ENCODE assay signal across 9 mouse cellular contexts in genomic region chr8:11013258-11013657, GRCm38 (mm10). TPM values are rescaled to one million over a fixed set of nuclear protein-coding genes. Genes with fewer than 3 reads are reported as not detected.
DNase-seq lines count a peak whose midpoint lies in the region; ATAC-seq and TF ChIP-seq lines count a peak whose summit lies in the region.
"Had no signal": no experiment of that assay in that cellular context is flagged by ENCODE, and none has a peak within 500 bp of the region (broad histone marks: within the 10 kb centered on the region; RNA-seq: fewer than 3 reads in every experiment).

No protein-coding gene starts in this region.

- WGBS in hindbrain, embryonic 11.5 days: 3% methylated on average over 6 of the region's 6 CpGs
- 1% methylated on average over 6 of the region's 6 CpGs for WGBS in hindbrain, embryonic 16.5 days
- WGBS in heart, embryonic 15.5 days: under 1% methylated on average over 6 of the region's 6 CpGs
- 1% methylated on average over 6 of the region's 6 CpGs for WGBS in limb, embryonic 13.5 days

- no peak overlapping the region for H3K4me2 ChIP-seq in hindbrain, embryonic 11.5 days (replicated peaks; ENCODE audit: low read depth, low read length)
- no peak overlapping the region for H3K4me2 ChIP-seq in hindbrain, embryonic 16.5 days (ENCODE audit: low read length)
- H3K4me2 ChIP-seq in heart, embryonic 15.5 days: no peak overlapping the region; the same call in 1 of the 2 replicates
- H3K4me2 ChIP-seq in limb, embryonic 13.5 days (replicated peaks): 0 out of 2 replicates have a peak overlapping the region, but pooled peaks have one; percentile 19
- H3K4me2 ChIP-seq: limb, embryonic 15.5 days had no signal

- peak; percentile 54 for TF ChIP-seq CTCF in ES-Bruce4 (IDR thresholded peaks at IDR 0.05; ENCODE audit: low read depth, low read length)

- TF ChIP-seq POLR2A in ES-Bruce4 (IDR thresholded peaks at IDR 0.05; ENCODE audit: insufficient read depth, low read length): no peak

- peaks cover 4% of the 10 kb centered on the region; the same call in 1 of the 2 replicates for H3K4me1 ChIP-seq in hindbrain, embryonic 11.5 days (replicated peaks; ENCODE audit: control insufficient read depth, insufficient read depth, low read length)
- peaks cover 5% of the 10 kb centered on the region for H3K4me1 ChIP-seq in hindbrain, embryonic 16.5 days (ENCODE audit: control insufficient read depth, insufficient read depth, low read depth, low read length)
- no peaks in the 10 kb centered on the region for H3K4me1 ChIP-seq in ES-Bruce4 (ENCODE audit: control insufficient read depth, insufficient read depth, low read length)
- H3K4me1 ChIP-seq in heart, embryonic 15.5 days (replicated peaks): peaks cover 18% of the 10 kb centered on the region
- peaks cover 16% of the 10 kb centered on the region for H3K4me1 ChIP-seq in limb, embryonic 13.5 days

- no peak for TF ChIP-seq EP300 in ES-Bruce4 (IDR thresholded peaks at IDR 0.05; ENCODE audit: insufficient read depth, low read depth, low read length)

- no peak overlapping the region for H3K27ac ChIP-seq in hindbrain, embryonic 11.5 days (ENCODE audit: low read depth, low read length)
- no peak overlapping the region for H3K27ac ChIP-seq in hindbrain, embryonic 16.5 days (ENCODE audit: low read depth, low read length)
- H3K27ac ChIP-seq in ES-Bruce4 (ENCODE audit: insufficient read depth, low read length): no peak overlapping the region
- H3K27ac ChIP-seq in heart, embryonic 15.5 days: peak overlapping the region; percentile 63
- no peak overlapping the region for H3K27ac ChIP-seq in limb, embryonic 13.5 days
- H3K27ac ChIP-seq: limb, embryonic 15.5 days had no signal

- H3K9me3 ChIP-seq in hindbrain, embryonic 11.5 days (ENCODE audit: control insufficient read depth, low read length): no peaks in the 10 kb centered on the region
- no peaks in the 10 kb centered on the region for H3K9me3 ChIP-seq in hindbrain, embryonic 16.5 days (ENCODE audit: control insufficient read depth, low read length)
- H3K9me3 ChIP-seq in ES-Bruce4 (replicated peaks; ENCODE audit: control insufficient read depth, insufficient read depth, low read length, poor library complexity, severe bottlenecking): no peaks in the 10 kb centered on the region
- no peaks in the 10 kb centered on the region for H3K9me3 ChIP-seq in heart, embryonic 15.5 days (replicated peaks)
- no peaks in the 10 kb centered on the region for H3K9me3 ChIP-seq in limb, embryonic 13.5 days
- H3K9me3 ChIP-seq: limb, embryonic 15.5 days had no signal

- ATAC-seq in hindbrain, embryonic 11.5 days (ENCODE audit: low FRiP score): no peak
- ATAC-seq in hindbrain, embryonic 16.5 days: no peak
- no peak for ATAC-seq in heart, embryonic 15.5 days (replicated peaks; ENCODE audit: insufficient number of reproducible peaks, insufficient read depth, low FRiP score, low read depth)
- no peak for ATAC-seq in limb, embryonic 13.5 days (ENCODE audit: low FRiP score, low read depth)

- no peaks in the 10 kb centered on the region for H3K27me3 ChIP-seq in hindbrain, embryonic 11.5 days (ENCODE audit: control insufficient read depth, insufficient read depth, low read length)
- H3K27me3 ChIP-seq in hindbrain, embryonic 16.5 days (replicated peaks; ENCODE audit: control insufficient read depth, insufficient read depth, low read length): no peaks in the 10 kb centered on the region
- H3K27me3 ChIP-seq in ES-Bruce4 (ENCODE audit: control insufficient read depth, insufficient read depth, low read length, poor library complexity, severe bottlenecking): no peaks in the 10 kb centered on the region
- no peaks in the 10 kb centered on the region; the same call in 1 of the 2 replicates for H3K27me3 ChIP-seq in heart, embryonic 15.5 days
- 0 out of 2 replicates have a peak, but pooled peaks cover 2% of the 10 kb centered on the region for H3K27me3 ChIP-seq in limb, embryonic 13.5 days
- H3K27me3 ChIP-seq: limb, embryonic 15.5 days had no signal

- H3K4me3 ChIP-seq in hindbrain, embryonic 11.5 days (ENCODE audit: low read depth, low read length): no peak overlapping the region
- H3K4me3 ChIP-seq in hindbrain, embryonic 16.5 days (ENCODE audit: low read length): no peak overlapping the region
- H3K4me3 ChIP-seq in ES-Bruce4 (ENCODE audit: low read depth, low read length): no peak overlapping the region
- no peak overlapping the region for H3K4me3 ChIP-seq in heart, embryonic 15.5 days
- H3K4me3 ChIP-seq in limb, embryonic 13.5 days: no peak overlapping the region
- H3K4me3 ChIP-seq: limb, embryonic 15.5 days had no signal

- no peaks in the 10 kb centered on the region for H3K36me3 ChIP-seq in hindbrain, embryonic 11.5 days (ENCODE audit: control insufficient read depth, insufficient read depth, low read length)
- no peaks in the 10 kb centered on the region for H3K36me3 ChIP-seq in hindbrain, embryonic 16.5 days (ENCODE audit: control insufficient read depth, insufficient read depth, low read length)
- no peaks in the 10 kb centered on the region for H3K36me3 ChIP-seq in ES-Bruce4 (ENCODE audit: control insufficient read depth, insufficient read depth, low read length, poor library complexity, severe bottlenecking)
- H3K36me3 ChIP-seq in heart, embryonic 15.5 days: no peaks in the 10 kb centered on the region
- no peaks in the 10 kb centered on the region for H3K36me3 ChIP-seq in limb, embryonic 13.5 days
- H3K36me3 ChIP-seq: limb, embryonic 15.5 days had no signal

- no peak overlapping the region for H3K9ac ChIP-seq in hindbrain, embryonic 11.5 days (ENCODE audit: low read depth, low read length)
- H3K9ac ChIP-seq in hindbrain, embryonic 16.5 days (ENCODE audit: low read depth, low read length): no peak overlapping the region
- no peak overlapping the region for H3K9ac ChIP-seq in ES-Bruce4 (ENCODE audit: low read depth, poor library complexity, severe bottlenecking)
- H3K9ac ChIP-seq in heart, embryonic 15.5 days: no peak overlapping the region
- no peak overlapping the region for H3K9ac ChIP-seq in limb, embryonic 13.5 days
- H3K9ac ChIP-seq: limb, embryonic 15.5 days had no signal

- peak; percentile 75 for DNase-seq in hindbrain, embryonic 11.5 days (ENCODE audit: low spot score)
- DNase-seq in cerebellum, postnatal 25 days: peak; percentile 46 to 70
- peak; percentile 76 to 84 for DNase-seq in right cerebral cortex, adult 2 months (ENCODE audit: low spot score in 2 of 2)
- DNase-seq in ovary, postnatal 14 days (ENCODE audit: low spot score): no peak

RNA-seq across cellular contexts. Expression of gene Irs2, which starts 5.0 kb away (rescaled TPM):
- 5.6 and 6.1 TPM in 2 replicates for polyA plus RNA-seq in hindbrain, embryonic 11.5 days (2014; fragmentation: Nextera tagmentation; extraction: Ambion mirVana)
- polyA plus RNA-seq in hindbrain, embryonic 16.5 days (2015; fragmentation: Nextera tagmentation; extraction: Ambion mirVana): 4.1 and 4.6 TPM in 2 replicates
- polyA plus RNA-seq in ES-Bruce4 (2011; ENCODE audit: insufficient read depth, insufficient read length, low read depth, missing spikeins): 72.3 and 77.4 TPM in 2 replicates
- polyA plus RNA-seq in heart, embryonic 15.5 days (2015; fragmentation: Nextera tagmentation; extraction: Ambion mirVana): 3.4 and 4.3 TPM in 2 replicates
- 7.9 and 8.6 TPM in 2 replicates for polyA plus RNA-seq in limb, embryonic 13.5 days (2015; fragmentation: Nextera tagmentation; extraction: Ambion mirVana)
